ENCODE assay signal across 8 mouse cellular contexts in genomic region chr9:122185061-122185460, GRCm38 (mm10).
DNase-seq lines count a peak whose midpoint lies in the region; ATAC-seq and TF ChIP-seq lines count a peak whose summit lies in the region.

No protein-coding gene starts in this region.

- H3K27me3 ChIP-seq in kidney, embryonic 14.5 days (ENCODE audit: control insufficient read depth, insufficient read depth, low read length) = no peaks in the 10 kb centered on the region
- no peaks in the 10 kb centered on the region for H3K27me3 ChIP-seq in limb, embryonic 14.5 days (ENCODE audit: control insufficient read depth, insufficient read depth, low read length)

- H3K36me3 ChIP-seq in kidney, embryonic 14.5 days (ENCODE audit: control insufficient read depth, insufficient read depth, low read length) = no peaks in the 10 kb centered on the region
- H3K36me3 ChIP-seq in limb, embryonic 14.5 days (ENCODE audit: control insufficient read depth, insufficient read depth, low read length) = no peaks in the 10 kb centered on the region; the same call in 1 of the 2 replicates

- DNase-seq in 416B (ENCODE audit: low read depth) = peak; percentile 63
- DNase-seq in adrenal gland, adult (ENCODE audit: inconsistent age in 2 of 2, low spot score in 1 of 2) = peak; percentile 85 to 96
- peak; percentile 79 for DNase-seq in gastrocnemius, postnatal 14 days
- DNase-seq in limb, embryonic 14.5 days (ENCODE audit: low spot score) = peak; percentile 73
- peak; percentile 73 for DNase-seq in ovary, postnatal 14 days (ENCODE audit: low spot score)
- DNase-seq in thymus, postnatal 10 days (ENCODE audit: low spot score in 2 of 2) = peak; percentile 77 to 92

- no peaks in the 10 kb centered on the region for H3K9me3 ChIP-seq in kidney, embryonic 14.5 days (ENCODE audit: control insufficient read depth, low read length)
- no peaks in the 10 kb centered on the region for H3K9me3 ChIP-seq in limb, embryonic 14.5 days (ENCODE audit: control insufficient read depth, low read length)

- 14% methylated on average over 2 of the region's 2 CpGs for WGBS in kidney, embryonic 14.5 days
- WGBS in limb, embryonic 14.5 days = 21% methylated on average over 2 of the region's 2 CpGs

- peak; percentile 85 for TF ChIP-seq CTCF in cortical plate, adult 2 months (IDR thresholded peaks at IDR 0.05; ENCODE audit: extremely low read depth, insufficient read depth, low read length)

- intact Hi-C loops in gastrocnemius, postnatal 14 days (cut with DNase I; ENCODE audit: low total_unique reads) = loop anchor here (2.0 kb wide), 1 partner anchor 170 kb away; no protein-coding TSS in a partner anchor

- ATAC-seq in kidney, embryonic 14.5 days (ENCODE audit: low FRiP score, low TSS enrichment) = 0 out of 2 replicates have a peak, but pooled peaks have one; percentile 56
- ATAC-seq in limb, embryonic 14.5 days (ENCODE audit: low FRiP score, low read depth) = no peak

- peaks cover 5% of the 10 kb centered on the region for H3K4me1 ChIP-seq in cortical plate, adult 2 months (ENCODE audit: control insufficient read depth, insufficient read depth, low read length)
- peaks cover 6% of the 10 kb centered on the region; the same call in 1 of the 2 replicates for H3K4me1 ChIP-seq in kidney, embryonic 14.5 days (ENCODE audit: control insufficient read depth, insufficient read depth, low read length)
- no peaks in the 10 kb centered on the region for H3K4me1 ChIP-seq in limb, embryonic 14.5 days (ENCODE audit: control insufficient read depth, insufficient read depth, low read length)

- TF ChIP-seq POLR2A in cortical plate, adult 2 months (IDR thresholded peaks at IDR 0.05; ENCODE audit: extremely low read depth, insufficient read depth, low read length) = no peak
- TF ChIP-seq POLR2A in limb, embryonic 14.5 days (IDR thresholded peaks at IDR 0.05; ENCODE audit: borderline replicate concordance, extremely low read depth, insufficient read depth, insufficient read length) = no peak

- H3K27ac ChIP-seq in cortical plate, adult 2 months (ENCODE audit: insufficient read depth, low read length) = no peak overlapping the region
- no peak overlapping the region for H3K27ac ChIP-seq in kidney, embryonic 14.5 days (ENCODE audit: low read depth, low read length)
- no peak overlapping the region for H3K27ac ChIP-seq in limb, embryonic 14.5 days (replicated peaks; ENCODE audit: low read depth, low read length)

- no peak overlapping the region for H3K9ac ChIP-seq in kidney, embryonic 14.5 days (ENCODE audit: low read depth, low read length)
- no peak overlapping the region for H3K9ac ChIP-seq in limb, embryonic 14.5 days (ENCODE audit: low read depth, low read length, severe bottlenecking)

- H3K4me2 ChIP-seq in kidney, embryonic 14.5 days (replicated peaks; ENCODE audit: low read depth, low read length) = no peak overlapping the region
- no peak overlapping the region for H3K4me2 ChIP-seq in limb, embryonic 14.5 days (replicated peaks; ENCODE audit: low read depth, low read length, severe bottlenecking)

- no peak overlapping the region for H3K4me3 ChIP-seq in cortical plate, adult 2 months (ENCODE audit: insufficient read depth, low read length)
- H3K4me3 ChIP-seq in kidney, embryonic 14.5 days (ENCODE audit: low read length) = no peak overlapping the region
- H3K4me3 ChIP-seq in limb, embryonic 14.5 days (replicated peaks; ENCODE audit: low read length) = no peak overlapping the region
